Mouse (Mus musculus): ENCODE results near the gene Pitpnm3.

Pitpnm3 gene

DNA sequence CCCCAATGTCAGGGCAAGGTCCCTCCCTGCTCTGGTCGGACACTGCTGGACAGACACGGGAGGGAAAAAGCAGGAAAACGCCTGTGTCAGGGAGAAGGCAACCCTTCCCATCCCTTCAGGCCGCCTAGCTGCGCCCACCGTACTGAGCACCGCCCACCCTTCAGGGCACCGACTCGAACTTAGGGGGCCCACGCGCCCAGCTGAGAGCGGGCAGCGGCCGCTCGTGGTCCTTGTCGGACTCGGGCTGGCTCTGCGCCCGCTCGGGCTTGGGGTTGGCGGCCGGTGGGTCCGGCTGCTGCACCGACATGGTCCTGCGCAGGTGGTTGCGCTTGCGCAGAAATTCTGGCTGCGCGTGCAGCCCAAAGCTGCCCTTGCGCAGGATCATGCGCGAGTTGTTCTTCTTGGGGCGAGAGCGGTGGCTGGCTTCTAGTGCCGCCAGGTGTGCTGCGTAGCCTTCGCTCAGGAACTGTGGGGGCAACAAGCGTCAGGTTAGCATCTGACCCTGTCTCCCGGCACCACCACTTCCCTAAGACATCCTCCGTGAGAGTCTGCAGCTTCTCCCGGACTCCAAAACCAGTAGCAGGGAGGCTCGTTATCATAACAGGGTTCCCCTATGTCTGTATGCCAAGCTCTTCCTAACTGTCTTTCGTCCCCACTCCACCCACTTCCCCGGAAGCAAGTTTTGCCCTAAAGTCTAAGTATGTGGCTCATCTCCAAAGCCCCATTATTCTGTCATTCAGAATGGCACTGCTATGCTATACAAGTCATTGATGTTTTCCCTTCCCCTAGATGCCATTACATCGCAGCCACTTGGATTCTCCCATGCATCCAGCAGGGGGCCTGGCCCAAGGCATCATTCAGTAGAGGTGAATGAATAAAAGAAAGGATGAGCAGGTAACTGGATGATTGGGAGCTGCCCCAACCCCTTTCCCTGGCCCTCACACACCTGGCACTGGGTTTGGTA is 84.4 kb downstream of the Pitpnm3 start:
- DNase-seq (ENCODE audit: low read depth, low spot score): peak; percentile 79

DNA sequence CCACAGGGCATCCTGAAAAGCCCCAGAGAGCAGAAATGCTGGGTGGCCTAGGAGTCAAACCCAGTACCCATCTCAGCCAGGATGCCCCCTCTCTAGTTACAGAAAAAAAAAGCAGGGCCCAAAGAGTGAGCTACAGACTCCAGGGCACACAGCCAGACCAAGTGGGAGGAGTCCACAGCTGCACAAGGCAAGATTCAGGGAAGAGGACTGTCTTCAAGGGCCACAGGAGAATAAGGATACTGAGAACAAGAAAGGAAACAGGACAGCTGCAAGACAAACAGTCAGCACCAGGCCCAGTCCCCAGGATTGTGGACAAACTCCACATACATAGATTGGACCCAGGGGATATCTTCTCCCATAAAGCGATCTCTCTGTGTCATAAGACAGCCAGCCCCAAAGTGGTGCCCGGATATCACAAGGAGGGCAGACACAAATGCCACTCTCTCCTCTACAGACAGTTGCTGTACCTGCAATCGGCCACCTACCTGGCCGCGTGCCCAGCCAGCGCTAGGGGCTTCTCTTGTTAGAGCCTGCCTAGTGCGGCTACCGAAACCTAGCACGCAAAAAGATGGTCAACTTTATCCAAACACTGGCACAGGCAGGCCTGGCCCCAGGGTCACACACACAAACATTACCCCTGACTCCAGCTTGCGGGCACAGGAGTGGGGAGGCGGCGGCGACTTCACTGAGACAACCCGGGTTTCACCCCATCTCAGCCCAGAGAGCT is 85.2 kb downstream of the Pitpnm3 start:
- DNase-seq (ENCODE audit: low read depth, low spot score): peak; percentile 54

- no peak for DNase-seq (ENCODE audit: low read depth, low spot score)
Measured at GRCm38 (mm10) chr11:72049171-72049759, 86.3 kb downstream of the Pitpnm3 start.

- no peak for DNase-seq (ENCODE audit: low read depth, low spot score)
Measured at GRCm38 (mm10) chr11:72048730-72049129, 86.8 kb downstream of the Pitpnm3 start.

- no peak for DNase-seq (ENCODE audit: low read depth, low spot score)
Measured at GRCm38 (mm10) chr11:72044231-72044630, 91.3 kb downstream of the Pitpnm3 start.

GRCm38 (mm10) chr11:72042631-72043030 is 92.9 kb downstream of the Pitpnm3 start:
- no peak for DNase-seq (ENCODE audit: low read depth, low spot score)

- peak; percentile 81 for DNase-seq (ENCODE audit: low read depth, low spot score)
Measured at GRCm38 (mm10) chr11:72041768-72042607, 93.6 kb downstream of the Pitpnm3 start, which contains the start of gene Pimreg. Gene Pimreg (plus strand): TSS chr11:72042032.

GRCm38 (mm10) chr11:72041290-72041767 is 94.2 kb downstream of the Pitpnm3 start:
- DNase-seq (ENCODE audit: low read depth, low spot score): no peak

DNA sequence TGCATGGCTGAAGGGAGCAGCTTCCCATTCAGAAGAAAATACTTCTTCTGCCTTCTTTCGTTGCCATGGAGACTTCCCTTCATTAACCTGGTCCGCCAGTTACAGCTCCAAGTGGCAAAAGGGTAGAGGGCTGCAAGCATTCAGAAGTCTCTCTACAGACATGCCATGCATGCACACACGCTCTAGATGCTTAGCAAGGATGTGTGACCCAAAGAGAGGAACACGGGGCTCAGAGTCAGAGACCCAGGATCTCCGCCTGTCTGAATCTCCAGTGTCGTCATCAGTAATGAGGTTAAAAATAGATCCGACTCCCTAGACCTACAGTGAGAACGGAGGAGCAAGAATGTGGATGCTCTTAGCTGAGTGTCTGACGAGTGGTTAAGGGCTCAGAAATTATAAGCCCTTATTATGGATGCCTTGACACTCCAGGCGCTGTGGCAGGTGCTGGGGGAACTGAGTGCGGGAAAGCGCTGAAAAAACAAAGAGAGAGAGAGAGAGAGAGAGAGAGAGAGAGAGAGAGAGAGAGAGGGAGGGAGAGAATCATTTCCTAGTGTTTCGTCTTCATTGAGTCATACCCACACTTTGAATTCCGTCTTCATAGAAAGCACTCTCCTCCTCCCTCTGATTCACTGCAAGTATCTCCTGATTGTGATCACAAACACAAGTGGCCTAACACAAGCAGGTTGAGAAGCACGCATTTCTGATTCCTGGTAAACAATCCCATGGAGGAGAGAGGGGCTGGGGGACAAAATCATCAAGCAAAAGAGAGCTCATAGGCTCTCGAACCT is 95.8 kb downstream of the Pitpnm3 start:
- peak; percentile 72 for DNase-seq (ENCODE audit: low read depth, low spot score)

- peak; percentile 84 for DNase-seq (ENCODE audit: low read depth, low spot score)
Measured at GRCm38 (mm10) chr11:72037996-72038395, 97.6 kb downstream of the Pitpnm3 start.

GRCm38 (mm10) chr11:72037409-72037808 is 98.2 kb downstream of the Pitpnm3 start, which contains the start of gene Aipl1:
Gene Aipl1 (minus strand): TSS chr11:72037509.
- DNase-seq (ENCODE audit: low read depth, low spot score): no peak

DNA sequence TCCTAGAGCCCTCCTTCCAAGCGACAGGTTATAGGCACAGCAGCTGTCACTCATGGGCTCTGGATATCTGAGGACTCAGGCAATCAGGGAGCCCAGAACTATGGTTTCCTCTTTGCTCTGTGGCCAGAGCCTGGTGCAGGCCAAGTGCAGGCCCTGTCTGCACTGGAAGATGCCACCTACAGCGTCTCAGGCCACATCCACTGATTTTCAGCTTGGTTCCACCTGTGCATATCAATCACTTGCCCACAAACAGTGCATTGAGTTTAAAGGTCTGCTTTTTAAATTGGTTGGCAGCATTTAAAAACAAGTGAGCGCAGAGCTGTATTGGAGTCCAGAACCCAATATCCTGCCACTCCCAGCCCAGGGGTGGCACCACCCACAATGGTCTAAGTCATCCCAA is 103.0 kb downstream of the Pitpnm3 start:
- DNase-seq (ENCODE audit: low read depth, low spot score): no peak

DNA sequence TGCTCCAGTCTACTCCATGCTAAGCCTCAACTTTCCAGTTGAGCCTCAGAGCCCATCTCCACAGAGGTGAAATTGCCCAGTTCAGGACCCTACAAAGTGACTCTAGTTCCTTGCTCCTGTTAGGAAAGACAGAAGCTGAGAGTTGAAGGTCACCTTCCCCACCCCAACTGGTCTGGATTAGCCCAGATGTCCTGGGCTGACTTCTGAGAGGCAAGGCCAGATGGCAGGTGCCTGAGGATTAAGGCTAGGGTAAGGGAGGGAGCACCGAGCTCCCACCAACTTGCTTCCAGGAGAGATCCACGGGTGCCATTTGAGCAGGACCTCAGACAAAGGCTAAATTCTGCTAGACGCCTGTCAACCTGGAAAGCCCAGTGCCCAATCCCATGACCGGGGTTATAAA is 103.5 kb downstream of the Pitpnm3 start:
- DNase-seq (ENCODE audit: low read depth, low spot score): no peak

- DNase-seq (ENCODE audit: low read depth, low spot score): no peak
Measured at GRCm38 (mm10) chr11:72031353-72031752, 104.2 kb downstream of the Pitpnm3 start.

DNA sequence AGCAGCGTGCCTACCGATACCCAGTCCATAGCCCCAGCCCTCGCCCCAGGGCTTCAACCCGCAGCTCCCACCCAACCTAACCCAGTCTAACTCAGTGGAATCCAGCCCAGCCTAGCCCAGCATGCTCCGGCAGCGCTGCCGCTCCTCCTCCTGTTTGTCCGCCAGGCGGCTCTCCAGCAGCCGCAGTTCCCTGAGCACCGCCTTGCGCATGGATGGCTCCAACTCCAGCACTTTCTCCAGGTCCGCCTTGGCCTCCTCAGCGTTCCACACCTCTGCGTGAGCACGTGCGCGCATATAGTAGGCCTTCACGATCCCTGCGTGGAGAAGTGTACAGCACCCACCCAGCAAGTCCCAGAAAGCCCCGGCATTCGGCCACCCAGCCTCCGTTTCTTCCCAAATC is 106.4 kb downstream of the Pitpnm3 start:
- peak; percentile 54 for DNase-seq (ENCODE audit: low read depth, low spot score)

DNA sequence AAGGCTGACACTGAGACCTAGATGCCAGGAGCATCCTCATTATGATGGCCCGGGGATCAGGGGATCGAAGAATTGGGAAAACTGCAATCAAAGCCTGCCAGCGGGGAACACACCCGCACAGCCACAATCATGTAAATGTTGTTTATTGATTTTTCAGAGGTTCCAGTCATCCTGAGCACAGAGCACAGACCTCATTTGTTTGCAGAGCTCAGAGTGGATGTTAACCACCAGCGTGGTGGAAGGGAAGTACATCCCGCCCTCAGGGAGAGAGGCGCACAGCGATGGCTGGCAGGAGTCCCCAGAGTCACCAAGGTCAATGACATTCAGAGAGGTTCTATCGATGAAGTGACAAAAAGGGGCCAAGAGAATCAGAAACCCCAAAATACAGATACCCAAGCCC is 107.7 kb downstream of the Pitpnm3 start:
- no peak for DNase-seq (ENCODE audit: low read depth, low spot score)

- DNase-seq (ENCODE audit: low read depth, low spot score): peak; percentile 58
Measured at GRCm38 (mm10) chr11:72026516-72026915, 109.1 kb downstream of the Pitpnm3 start.

DNA sequence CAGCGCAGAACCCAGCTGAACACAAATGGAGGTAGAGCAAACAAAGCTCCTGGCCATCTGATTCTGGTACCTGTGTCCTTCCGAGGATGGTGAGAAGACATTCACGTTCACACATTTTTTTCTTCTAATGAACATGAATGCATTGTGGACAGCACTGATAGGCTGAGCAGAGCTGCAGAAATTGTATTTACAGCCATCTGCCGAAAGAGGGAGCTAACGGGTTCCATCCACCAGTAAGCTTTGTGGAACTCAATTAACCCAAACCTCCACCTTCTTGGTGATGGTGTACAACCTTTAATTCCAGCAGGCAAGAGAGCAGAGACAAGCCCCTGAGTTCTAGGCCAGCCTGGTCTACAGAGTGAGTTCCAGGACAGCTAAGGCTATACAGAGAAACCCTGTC is 109.7 kb downstream of the Pitpnm3 start:
- DNase-seq (ENCODE audit: low read depth, low spot score): peak; percentile 72

DNA sequence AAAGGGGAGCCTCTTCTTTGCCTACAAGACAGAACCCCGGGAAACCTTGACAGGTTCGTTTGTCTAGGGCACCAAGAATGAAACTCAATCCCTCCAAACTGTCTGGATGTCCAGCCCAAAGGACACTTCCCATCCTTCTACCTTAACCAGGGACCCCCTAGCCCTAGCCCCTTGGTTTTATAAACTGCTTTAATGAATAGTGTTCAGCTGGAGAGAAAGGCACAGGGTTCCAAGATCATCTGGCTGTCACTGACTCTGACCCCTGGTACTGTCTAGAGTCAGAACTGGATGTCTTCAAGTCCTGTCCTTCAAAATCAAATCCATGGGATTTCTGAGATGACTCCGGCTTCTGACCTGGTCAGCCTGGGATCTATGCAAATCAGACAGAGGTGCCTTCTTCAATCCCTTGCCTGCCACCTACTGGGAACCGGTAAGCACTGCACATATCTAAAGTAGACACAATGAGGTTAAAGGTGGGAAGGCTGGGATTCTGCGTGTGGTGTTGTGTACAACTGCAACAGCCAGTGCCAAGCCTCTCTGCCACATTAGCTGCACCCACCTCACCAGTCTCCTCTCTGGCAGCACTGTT is 111.3 kb downstream of the Pitpnm3 start:
- DNase-seq (ENCODE audit: low read depth, low spot score): peak; percentile 89

DNA sequence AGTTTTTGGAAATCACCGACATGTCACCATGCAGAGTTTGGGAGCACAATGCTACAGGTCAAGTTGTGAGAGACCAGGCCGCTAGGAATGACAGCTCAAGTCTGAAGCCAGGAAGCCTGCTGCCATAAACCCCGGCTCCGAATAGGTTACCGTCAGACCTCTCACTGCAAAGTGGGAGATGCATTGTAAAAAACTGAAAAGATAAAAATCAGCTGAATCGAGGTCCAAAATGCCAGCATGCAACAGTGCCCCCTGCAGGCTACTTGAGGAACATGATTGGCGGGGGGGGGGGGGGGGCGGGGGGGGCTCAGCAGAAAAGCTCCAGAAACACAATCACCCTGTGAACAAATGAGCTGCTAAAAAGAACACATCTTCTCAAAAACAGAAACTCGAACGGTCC is 112.0 kb downstream of the Pitpnm3 start:
- peak; percentile 54 for DNase-seq (ENCODE audit: low read depth, low spot score)

Data from brain, adult 2 months (tissue).